Mouse (Mus musculus): ENCODE data around the gene Slpi.
"Not testable (repeated sequence)": the region's sequence is repeated elsewhere in the genome, so short reads cannot be mapped to it uniquely, and the experiment has no call there.

Slpi gene

GRCm38 (mm10) chr2:164315460-164315859 is 73.4 kb downstream of the Slpi start:
- DNase-seq (ENCODE audit: extremely low spot score, low read depth, low spot score) = not testable (repeated sequence)

- DNase-seq (ENCODE audit: extremely low spot score, low read depth, low spot score) = no peak
Measured at GRCm38 (mm10) chr2:164312599-164312998, 76.3 kb downstream of the Slpi start.
